Mouse (Mus musculus) kidney, postnatal 0 days (tissue): ENCODE measurements around the gene Ror2. TPM values are rescaled to one million over a fixed set of nuclear protein-coding genes. Genes with fewer than 3 reads are reported as not detected.
A peak's percentile ranks its signal among the peaks of the same experiment; 100 is the strongest.

Experiments used
- ATAC-seq: fragments of 200-750 bp; cut with Nextera tagmentation; replicated peaks from 2 replicates; pipeline ENCODE4 v1.8.0; 2017; ENCODE audit warnings: low read depth, moderate number of reproducible peaks, moderate TSS enrichment, moderate library complexity; ENCODE audit not compliant: low FRiP score
- DNase-seq: peaks from one replicate; pipeline ENCODE4 v3.0.0-alpha.2; 2016; ENCODE audit warnings: low spot score
- H3K27ac ChIP-seq: fragments of 300-500 bp; sonication (generic); 2 replicates; pipeline ENCODE4 v1.5.1; 2014; ENCODE audit warnings: mild to moderate bottlenecking
- H3K27me3 ChIP-seq: fragments of 300-500 bp; sonication (generic); 2 replicates; pipeline ENCODE4 v1.6.1; 2014; ENCODE audit warnings: low read length, mixed read lengths; ENCODE audit not compliant: insufficient read depth
- H3K36me3 ChIP-seq: fragments of 300-500 bp; sonication (generic); 2 replicates; pipeline ENCODE4 v1.6.1; 2014; ENCODE audit warnings: low read length, mixed read lengths; ENCODE audit not compliant: insufficient read depth
- H3K4me1 ChIP-seq: fragments of 300-500 bp; sonication (generic); replicated peaks from 2 replicates; pipeline ENCODE4 v1.6.1; 2014; ENCODE audit warnings: antibody characterized with exemption, low read length, mixed read lengths; ENCODE audit not compliant: insufficient read depth
- H3K4me2 ChIP-seq: fragments of 300-500 bp; sonication (generic); 2 replicates; pipeline ENCODE4 v1.6.1; 2014; ENCODE audit warnings: mild to moderate bottlenecking, low read length, moderate library complexity, mixed read lengths
- H3K4me3 ChIP-seq: fragments of 300-500 bp; sonication (generic); replicated peaks from 2 replicates; pipeline ENCODE4 v1.5.1; 2014; ENCODE audit warnings: low read depth, low read length
- H3K9ac ChIP-seq: fragments of 300-500 bp; sonication (generic); 2 replicates; pipeline ENCODE4 v1.6.1; 2014; ENCODE audit warnings: low read depth, low read length
- H3K9me3 ChIP-seq: fragments of 300-500 bp; sonication (generic); replicated peaks from 2 replicates; pipeline ENCODE4 v1.6.1; 2016; ENCODE audit warnings: low read length, inconsistent platforms, mixed read lengths
- CTCF ChIP-seq: IDR thresholded peaks from 2 replicates; pipeline ENCODE4 v1.5.1; 2016; ENCODE audit warnings: antibody characterized with exemption, low read depth, mild to moderate bottlenecking, moderate library complexity
- WGBS: fragments of 180-500 bp; shearing (Covaris S2); extraction: QIAGEN DNeasy Blood & Tissue Kit; methylation state at CpG from one replicate; pipeline ENCODE4 v1.1.7; 2014; 5-methylcytosine and 5-hydroxymethylcytosine counted together
- polyA plus RNA-seq: library from polyadenylated mRNA; unstranded; fragments of >200 nt; fragmentation: Nextera tagmentation; extraction: Ambion mirVana; gene quantifications from 2 replicates; pipeline ENCODE4 v1.2.1, GENCODE M21; 2015

Gene Ror2
- polyA plus RNA-seq, 1 experiment from 2014 or later = 7.4 TPM

DNA sequence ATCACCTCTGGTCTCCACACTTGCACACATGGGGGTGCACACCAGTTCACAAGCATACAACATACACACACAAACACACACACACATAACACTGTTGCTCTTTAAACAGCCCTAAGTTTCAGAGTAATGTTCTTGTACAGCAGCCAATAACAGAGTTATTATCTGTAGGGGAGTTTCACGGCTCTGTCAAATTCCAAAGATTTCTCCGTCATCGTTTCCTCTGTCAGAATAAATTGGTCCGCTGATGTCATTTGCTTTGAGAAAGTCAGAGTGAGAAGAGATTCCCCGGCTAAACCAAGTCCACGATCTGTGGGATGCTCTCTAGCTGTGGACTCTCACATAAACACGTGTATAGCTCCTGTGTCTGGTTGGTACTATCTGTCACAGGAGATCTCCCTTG is 59.5 kb downstream of the Ror2 start:
- ATAC-seq (no peak), DNase-seq (peak; percentile 84)
- Histone ChIP-seq H3K4me2 (no peak overlapping the region), H3K27ac (no peak overlapping the region), H3K9me3 (no peaks in the 10 kb centered on the region), H3K4me3 (no peak overlapping the region), H3K4me1 (no peaks in the 10 kb centered on the region), H3K9ac (no peak overlapping the region), H3K36me3 (no peaks in the 10 kb centered on the region), H3K27me3 (no peaks in the 10 kb centered on the region)
- WGBS = 53% methylated on average over 7 of the region's 7 CpGs
- TF ChIP-seq CTCF = no peak

DNA sequence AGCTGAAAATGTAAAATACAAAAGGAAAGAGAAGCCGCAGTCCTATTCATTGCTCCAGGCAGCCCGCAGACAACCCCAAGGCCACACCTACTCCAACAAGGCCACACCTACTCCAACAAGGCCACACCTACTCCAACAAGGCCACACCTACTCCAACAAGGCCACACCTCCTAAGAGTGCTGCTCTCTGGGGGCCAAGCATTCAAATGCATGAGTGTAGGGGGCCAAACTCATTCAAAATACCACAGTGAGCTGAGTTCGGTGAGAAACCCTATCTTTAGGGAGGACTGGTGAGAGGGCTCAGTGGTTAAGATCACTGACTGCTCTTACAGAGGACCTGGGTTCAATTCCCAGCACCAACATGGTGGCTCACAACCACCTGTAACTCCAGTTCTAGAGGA is 60.0 kb downstream of the Ror2 start:
- no peaks in the 10 kb centered on the region for H3K4me1 ChIP-seq
- no peaks in the 10 kb centered on the region for H3K36me3 ChIP-seq
- DNase-seq (no peak), ATAC-seq (no peak; the same call in 1 of the 2 replicates)
- 96% methylated on average over 3 of the region's 3 CpGs for WGBS
- no peak overlapping the region for H3K4me3 ChIP-seq
- no peak for TF ChIP-seq CTCF
- H3K27me3 ChIP-seq = no peaks in the 10 kb centered on the region
- H3K27ac ChIP-seq = no peak overlapping the region
- no peak overlapping the region for H3K4me2 ChIP-seq
- H3K9me3 ChIP-seq = no peaks in the 10 kb centered on the region
- H3K9ac ChIP-seq = no peak overlapping the region

DNA sequence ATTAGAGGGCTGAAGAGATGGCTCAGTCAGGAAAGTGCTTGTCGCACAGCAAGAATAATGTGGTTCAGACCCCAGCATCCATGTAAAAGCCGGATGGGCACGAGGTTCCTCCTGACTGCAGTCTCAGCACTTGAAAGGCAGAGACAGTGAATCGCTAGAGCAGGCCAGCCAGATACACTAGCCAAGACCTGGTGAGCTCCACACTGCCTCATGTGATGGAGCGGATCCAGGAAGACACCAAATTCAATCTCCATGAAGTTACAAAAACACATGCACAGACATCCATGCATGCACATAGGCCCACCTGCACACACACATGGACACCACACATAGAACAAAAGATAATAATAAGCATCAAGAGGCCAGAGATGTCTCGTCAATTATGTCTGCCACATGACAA is 64.7 kb downstream of the Ror2 start:
- ATAC-seq (no peak), DNase-seq (no peak)
- Histone ChIP-seq H3K27me3 (no peaks in the 10 kb centered on the region), H3K4me3 (no peak overlapping the region), H3K9ac (no peak overlapping the region), H3K27ac (no peak overlapping the region), H3K9me3 (no peaks in the 10 kb centered on the region), H3K36me3 (no peaks in the 10 kb centered on the region), H3K4me1 (no peaks in the 10 kb centered on the region), H3K4me2 (no peak overlapping the region)
- TF ChIP-seq CTCF = no peak
- 86% methylated on average over 6 of the region's 6 CpGs for WGBS

DNA sequence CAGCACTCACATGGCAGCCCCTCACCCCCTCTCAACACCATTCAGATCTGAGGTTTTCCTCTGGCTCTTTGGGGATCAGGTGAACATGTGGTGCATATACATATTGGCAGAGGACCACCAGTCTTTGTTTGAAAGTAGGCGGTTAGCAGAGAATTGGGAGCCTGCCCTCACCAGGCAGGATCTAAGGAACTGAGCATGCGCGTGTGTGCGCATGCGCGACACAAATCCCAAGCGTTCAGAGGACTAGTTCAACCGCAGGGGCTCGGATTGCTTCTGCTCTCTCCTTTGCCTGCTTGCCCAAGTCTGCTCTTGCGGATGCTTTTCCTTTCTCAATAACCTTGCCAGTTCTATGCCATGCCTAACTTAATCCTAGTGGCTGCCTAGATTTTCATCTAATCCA is 66.0 kb downstream of the Ror2 start:
- TF ChIP-seq CTCF = no peak
- WGBS = 92% methylated on average over 10 of the region's 10 CpGs

DNA sequence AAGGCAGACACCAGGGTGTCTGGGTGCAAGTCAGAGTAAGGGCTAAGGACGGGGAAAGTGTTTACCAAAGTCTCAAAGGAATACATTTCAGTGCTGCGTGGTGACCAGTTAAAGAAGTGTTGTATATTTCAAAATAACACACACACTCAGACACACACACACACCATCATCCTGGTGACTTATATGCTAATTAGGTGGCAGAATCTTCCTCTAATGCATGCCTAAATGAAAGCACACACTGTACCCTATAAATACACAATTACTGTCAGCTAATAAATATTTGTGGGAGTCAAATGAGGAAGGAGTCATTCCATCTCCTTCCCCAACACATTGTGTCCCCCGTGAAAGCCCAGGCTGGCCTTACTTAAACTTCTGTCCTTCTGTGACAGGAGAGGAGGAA is 66.5 kb downstream of the Ror2 start:
- DNase-seq (no peak), ATAC-seq (no peak)
- H3K36me3 ChIP-seq = no peaks in the 10 kb centered on the region
- no peaks in the 10 kb centered on the region for H3K4me1 ChIP-seq
- 61% methylated on average over 3 of the region's 3 CpGs for WGBS
- no peak overlapping the region for H3K9ac ChIP-seq
- H3K27ac ChIP-seq = no peak overlapping the region
- H3K4me2 ChIP-seq = no peak overlapping the region
- no peak overlapping the region for H3K4me3 ChIP-seq
- no peaks in the 10 kb centered on the region for H3K9me3 ChIP-seq
- H3K27me3 ChIP-seq = no peaks in the 10 kb centered on the region
- TF ChIP-seq CTCF = no peak

More for the DNA sequence above, 66.0 kb downstream of the Ror2 start:
- Histone ChIP-seq H3K27ac (no peak overlapping the region), H3K9me3 (no peaks in the 10 kb centered on the region), H3K9ac (no peak overlapping the region), H3K36me3 (no peaks in the 10 kb centered on the region), H3K4me1 (no peaks in the 10 kb centered on the region), H3K4me2 (no peak overlapping the region), H3K27me3 (no peaks in the 10 kb centered on the region), H3K4me3 (no peak overlapping the region)
- no peak for ATAC-seq
- DNase-seq = no peak

DNA sequence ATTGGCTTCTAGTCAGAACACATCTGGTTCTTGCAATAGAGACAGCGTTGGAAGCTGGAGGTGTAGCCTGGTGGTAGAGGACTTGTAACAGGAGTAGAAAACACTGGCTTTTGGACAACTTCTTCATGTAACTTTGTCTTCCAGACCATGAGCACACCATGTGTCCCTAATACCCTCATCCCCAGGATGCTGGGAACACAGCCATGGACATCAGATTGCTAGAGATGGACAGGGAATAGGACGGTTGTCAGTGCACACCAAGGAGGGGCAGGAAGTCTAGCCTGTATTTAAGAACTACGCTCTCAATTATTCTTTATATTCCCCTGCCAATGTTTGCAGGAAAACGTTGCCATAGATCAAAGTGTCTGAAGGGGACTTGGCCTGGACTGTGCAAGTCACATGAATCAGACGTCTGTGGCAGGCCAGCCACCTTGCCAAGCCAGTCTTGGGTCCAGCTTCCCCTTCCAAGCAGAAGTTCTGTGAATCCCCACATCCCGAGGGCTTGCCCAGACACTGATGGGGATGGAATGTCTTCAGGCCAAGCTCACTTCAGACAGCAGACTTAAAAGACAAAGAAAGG is 68.4 kb downstream of the Ror2 start:
- H3K27ac ChIP-seq = peak overlapping the region; percentile 47
- DNase-seq = peak; percentile 78
- H3K9ac ChIP-seq = no peak overlapping the region
- peaks cover 9% of the 10 kb centered on the region for H3K4me1 ChIP-seq
- H3K27me3 ChIP-seq = no peaks in the 10 kb centered on the region
- H3K9me3 ChIP-seq = no peaks in the 10 kb centered on the region
- ATAC-seq = no peak
- H3K4me3 ChIP-seq = no peak overlapping the region
- WGBS = 45% methylated on average over 6 of the region's 6 CpGs
- H3K4me2 ChIP-seq = no peak overlapping the region
- no peaks in the 10 kb centered on the region for H3K36me3 ChIP-seq
- no peak for TF ChIP-seq CTCF
